Mouse (Mus musculus) lung, postnatal 0 days (tissue): Measurements from ENCODE around the gene Pigm.

Experiments
- CTCF ChIP-seq: IDR thresholded peaks from 2 replicates; pipeline ENCODE4 v1.5.1; 2016; ENCODE audit warnings: antibody characterized with exemption, mild to moderate bottlenecking
- EP300 ChIP-seq: IDR thresholded peaks from 2 replicates; pipeline ENCODE4 v1.6.1; 2016; ENCODE audit warnings: antibody characterized with exemption, mild to moderate bottlenecking, control low read depth

DNA sequence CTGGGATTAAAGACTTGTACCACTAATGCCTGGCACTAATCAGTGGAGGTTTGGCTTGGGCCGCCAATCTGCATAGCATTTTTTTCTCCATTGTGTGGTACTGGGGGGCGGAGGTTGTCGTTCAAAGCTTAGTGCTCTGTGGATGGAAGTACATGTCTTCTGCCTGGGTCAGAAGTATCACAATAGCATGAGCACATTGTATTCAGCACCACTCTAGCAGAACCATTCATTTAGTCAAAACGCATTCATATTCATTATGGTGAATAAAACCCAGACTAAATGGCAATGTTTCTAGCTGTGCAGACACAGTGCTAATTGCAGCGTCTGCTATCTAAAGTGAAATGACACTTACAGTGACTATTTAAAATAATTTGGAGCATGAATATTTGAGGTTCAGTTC, 10.9 kb downstream of the Pigm start:
- TF ChIP-seq CTCF (no peak), EP300 (no peak)
